Mouse (Mus musculus) MEL (cell line): ENCODE results near the gene Gatad2b.

Source experiments
- POLR2AphosphoS2 ChIP-seq: IDR thresholded peaks from 2 replicates; pipeline ENCODE4 v1.6.1; 2011; ENCODE audit warnings: low read length, improper control_type of control experiment
- RCOR1 ChIP-seq: IDR thresholded peaks from 2 replicates; pipeline ENCODE4 v1.6.1; 2012; ENCODE audit warnings: low read depth, mild to moderate bottlenecking, inconsistent platforms, low read length, improper control_type of control experiment

DNA sequence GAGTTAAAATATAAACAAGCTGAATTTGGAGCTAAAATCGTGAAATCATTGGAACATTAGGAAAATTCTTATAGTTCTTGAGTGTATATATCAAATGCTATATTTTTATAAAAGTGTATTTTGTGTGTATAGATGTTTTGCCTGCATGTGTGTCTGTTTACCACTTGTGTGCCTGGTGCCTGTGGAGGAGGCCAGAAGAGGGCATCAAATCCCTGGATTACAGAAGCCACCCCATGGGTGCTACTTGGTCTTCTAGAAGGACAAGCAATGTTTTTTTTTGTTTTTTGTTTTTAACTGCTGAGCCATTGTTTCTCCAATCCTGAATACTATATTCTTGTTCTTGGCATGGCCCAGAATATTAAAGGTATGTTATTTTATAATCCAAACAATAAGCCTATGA, 2.4 kb upstream of the Gatad2b start:
- TF ChIP-seq RCOR1: no peak
- TF ChIP-seq POLR2AphosphoS2: no peak
